Mouse (Mus musculus) lung, embryonic 16.5 days (tissue): ENCODE measurements around the gene Atp1a1. TPM values are rescaled to one million over a fixed set of nuclear protein-coding genes. Genes with fewer than 3 reads are reported as not detected.

ENCODE experiments used
- ATAC-seq: fragments of 200-750 bp; cut with Nextera tagmentation; 2 replicates; pipeline ENCODE4 v1.8.0; 2017; ENCODE audit warnings: low read depth, mild to moderate bottlenecking, moderate library complexity
- H3K27ac ChIP-seq: fragments of 300-500 bp; sonication (generic); 2 replicates; pipeline ENCODE4 v1.5.1; 2014; ENCODE audit warnings: mild to moderate bottlenecking, control low read depth, low read length
- H3K27me3 ChIP-seq: fragments of 300-500 bp; sonication (generic); 2 replicates; pipeline ENCODE4 v1.6.1; 2014; ENCODE audit warnings: low read depth, low read length, mixed read lengths; ENCODE audit not compliant: control insufficient read depth, insufficient read depth
- H3K36me3 ChIP-seq: fragments of 300-500 bp; sonication (generic); 2 replicates; pipeline ENCODE4 v1.6.1; 2014; ENCODE audit warnings: low read length; ENCODE audit not compliant: control insufficient read depth, insufficient read depth
- H3K4me1 ChIP-seq: fragments of 300-500 bp; sonication (generic); replicated peaks from 2 replicates; pipeline ENCODE4 v1.6.1; 2014; ENCODE audit warnings: low read length, mixed read lengths; ENCODE audit not compliant: control insufficient read depth, insufficient read depth
- H3K4me2 ChIP-seq: fragments of 300-500 bp; sonication (generic); 2 replicates; pipeline ENCODE4 v1.6.1; 2014; ENCODE audit warnings: low read depth, low read length, control low read depth
- H3K4me3 ChIP-seq: fragments of 300-500 bp; sonication (generic); 2 replicates; pipeline ENCODE4 v1.5.1; 2014; ENCODE audit warnings: mild to moderate bottlenecking, low read length, control low read depth
- H3K9ac ChIP-seq: fragments of 300-500 bp; sonication (generic); 2 replicates; pipeline ENCODE4 v1.6.1; 2014; ENCODE audit warnings: low read length, control low read depth
- H3K9me3 ChIP-seq: fragments of 300-500 bp; sonication (generic); 2 replicates; pipeline ENCODE4 v1.6.1; 2016; ENCODE audit warnings: low read length; ENCODE audit not compliant: control insufficient read depth
- WGBS: fragments of 180-500 bp; shearing (Covaris S2); extraction: QIAGEN DNeasy Blood & Tissue Kit; methylation state at CpG from one replicate; pipeline ENCODE4 v1.1.7; 2014; 5-methylcytosine and 5-hydroxymethylcytosine counted together
- polyA plus RNA-seq: library from polyadenylated mRNA; unstranded; fragments of >200 nt; fragmentation: Nextera tagmentation; extraction: Ambion mirVana; gene quantifications from 2 replicates; pipeline ENCODE4 v1.2.1, GENCODE M21; 2015

Atp1a1 gene
- 115 and 118 TPM in 2 replicates for polyA plus RNA-seq

DNA sequence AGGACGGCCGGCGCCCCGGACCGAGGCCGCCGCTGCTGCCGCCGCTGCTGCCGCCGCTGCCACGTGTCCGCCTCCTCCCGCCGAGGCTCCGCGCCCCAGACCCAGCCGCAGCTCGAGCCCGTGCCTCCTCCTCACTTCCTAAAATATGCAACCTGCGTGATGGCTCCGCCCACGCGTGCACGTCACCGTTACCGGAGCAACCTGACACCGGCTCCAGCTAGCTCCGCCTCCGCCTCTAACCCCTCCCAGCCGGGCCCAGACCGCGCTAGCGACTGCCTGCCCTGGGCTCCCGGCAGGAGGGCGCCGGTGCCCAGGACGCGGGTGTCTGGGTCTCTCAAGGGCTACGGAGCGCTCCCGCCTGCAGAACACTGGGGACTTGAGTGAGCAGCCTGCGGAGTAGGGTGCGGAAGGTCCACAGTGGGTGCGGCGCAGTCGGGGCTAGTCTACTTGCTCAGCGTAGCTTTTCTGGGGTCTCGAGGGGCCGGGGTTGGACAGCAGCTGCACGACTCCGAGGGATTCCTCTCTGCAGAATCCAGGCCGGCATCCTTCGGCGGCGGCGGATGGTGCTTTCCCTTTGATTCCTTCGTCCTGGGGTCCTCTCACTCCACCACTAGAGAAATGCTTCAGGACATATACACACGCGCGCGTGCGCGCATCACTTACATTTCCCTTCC lies at the start of gene Atp1a1:
Atp1a1 (minus strand) TSS at position 135 of the 674 bp plus-strand sequence.
- no peaks in the 10 kb centered on the region for H3K36me3 ChIP-seq
- peak within 1 kb of the TSS; percentile 98 for H3K27ac ChIP-seq
- peak within 1 kb of the TSS; percentile 88 for H3K9ac ChIP-seq
- WGBS: under 1% methylated on average over 51 of the region's 64 CpGs
- H3K4me2 ChIP-seq: peak within 1 kb of the TSS; percentile 91
- H3K4me1 ChIP-seq: peaks cover 36% of the 10 kb centered on the region
- no peaks in the 10 kb centered on the region for H3K27me3 ChIP-seq
- H3K9me3 ChIP-seq: no peaks in the 10 kb centered on the region
- peak within 1 kb of the TSS; percentile 73 for H3K4me3 ChIP-seq
- peak; percentile 96 for ATAC-seq

DNA sequence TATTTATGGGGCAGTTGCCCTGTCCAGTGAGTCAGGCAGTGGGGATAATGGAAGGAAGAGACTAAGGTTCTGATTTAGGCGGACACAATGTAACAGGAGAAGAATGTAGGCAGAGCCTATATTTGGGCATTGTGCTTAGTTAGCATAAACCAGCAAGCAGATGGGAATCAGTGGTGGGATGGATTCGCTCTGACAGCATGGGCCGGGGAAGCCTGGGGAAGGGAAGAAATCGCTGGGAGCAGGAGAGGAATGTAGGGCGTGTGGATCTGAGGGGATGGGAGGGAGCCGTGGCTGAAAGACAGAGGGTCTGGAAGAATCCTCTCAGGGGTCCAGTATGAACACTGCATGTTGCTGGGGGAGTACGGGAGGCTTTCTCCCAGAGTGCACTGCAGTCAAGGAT lies 49.0 kb upstream of the Atp1a1 start:
- peak; percentile 28; the same call in 1 of the 2 replicates for ATAC-seq
- Histone ChIP-seq H3K27ac (no peak overlapping the region), H3K27me3 (no peaks in the 10 kb centered on the region), H3K9ac (no peak overlapping the region), H3K4me3 (no peak overlapping the region), H3K4me2 (no peak overlapping the region), H3K9me3 (no peaks in the 10 kb centered on the region), H3K4me1 (no peaks in the 10 kb centered on the region), H3K36me3 (no peaks in the 10 kb centered on the region)
- WGBS: 38% methylated on average over 7 of the region's 7 CpGs

DNA sequence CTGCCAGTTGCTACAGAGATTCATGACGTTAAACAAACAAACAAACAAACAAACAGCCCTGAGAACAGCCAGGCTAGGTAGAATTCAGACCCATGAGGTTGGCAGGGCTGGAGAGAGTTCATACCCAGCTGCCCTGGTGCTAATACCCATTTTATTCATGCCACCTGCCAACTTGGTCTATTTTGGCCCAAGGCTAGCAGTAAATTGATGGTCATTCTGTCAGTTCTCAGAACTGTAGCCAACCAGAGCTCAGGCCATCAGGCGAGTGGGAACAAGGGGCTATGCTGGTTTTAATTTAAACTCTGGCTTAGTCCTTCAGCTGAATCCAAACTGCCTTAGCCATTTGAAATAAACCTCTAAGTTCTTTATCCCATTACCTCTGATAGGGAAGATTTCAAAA lies 48.5 kb upstream of the Atp1a1 start:
- Histone ChIP-seq H3K27me3 (no peaks in the 10 kb centered on the region), H3K4me1 (no peaks in the 10 kb centered on the region), H3K36me3 (no peaks in the 10 kb centered on the region), H3K4me3 (no peak overlapping the region), H3K4me2 (no peak overlapping the region), H3K27ac (no peak overlapping the region), H3K9me3 (no peaks in the 10 kb centered on the region), H3K9ac (no peak overlapping the region)
- 58% methylated on average over 2 of the region's 2 CpGs for WGBS
- no peak for ATAC-seq

DNA sequence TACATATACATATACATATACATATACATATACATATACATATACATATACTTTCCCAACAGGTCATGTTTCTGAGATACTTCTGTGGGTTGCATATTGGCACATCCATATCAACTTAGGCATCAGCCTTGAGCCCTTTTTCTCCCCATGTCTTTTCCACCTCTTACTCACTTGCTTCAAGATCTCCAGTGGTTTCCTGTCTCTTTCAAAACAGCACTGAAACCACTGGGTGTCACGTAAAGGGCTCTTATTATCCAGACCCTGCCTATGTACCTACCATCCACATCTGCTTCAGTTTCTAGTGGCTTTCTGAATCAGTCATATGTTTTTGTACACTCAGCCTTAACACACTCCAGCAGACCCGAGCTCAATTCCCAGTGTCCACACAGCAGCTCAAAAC lies 45.8 kb upstream of the Atp1a1 start:
- ATAC-seq: no peak
- Histone ChIP-seq H3K27ac (no peak overlapping the region), H3K4me3 (no peak overlapping the region)

DNA sequence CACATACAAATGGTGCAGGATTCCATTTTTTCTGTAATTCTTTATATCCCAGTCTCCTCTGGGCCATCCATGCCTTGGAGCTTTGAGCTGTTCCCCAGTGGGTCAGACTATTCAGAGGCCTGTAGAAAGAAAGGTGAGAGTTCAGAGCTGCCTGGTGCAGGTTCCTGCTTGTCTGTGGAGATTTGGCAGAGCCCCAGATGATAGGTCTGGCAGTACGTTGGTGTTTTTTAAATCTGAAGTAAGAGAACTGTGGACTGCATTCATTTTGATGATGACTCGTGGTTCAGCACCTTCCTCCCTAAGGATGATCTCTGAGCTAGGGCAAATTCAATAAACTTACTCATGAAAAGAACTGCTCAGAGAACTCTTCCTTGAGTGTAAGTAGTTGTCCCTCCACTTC lies 44.8 kb upstream of the Atp1a1 start:
- no peak overlapping the region for H3K4me3 ChIP-seq
- 72% methylated on average over 2 of the region's 2 CpGs for WGBS
- H3K27ac ChIP-seq: no peak overlapping the region
- H3K36me3 ChIP-seq: no peaks in the 10 kb centered on the region
- H3K4me1 ChIP-seq: no peaks in the 10 kb centered on the region
- H3K27me3 ChIP-seq: no peaks in the 10 kb centered on the region
- ATAC-seq: no peak
- no peak overlapping the region for H3K9ac ChIP-seq
- no peak overlapping the region for H3K4me2 ChIP-seq
- no peaks in the 10 kb centered on the region for H3K9me3 ChIP-seq

More for the DNA sequence above, 45.8 kb upstream of the Atp1a1 start:
- Histone ChIP-seq H3K4me2 (no peak overlapping the region), H3K27me3 (no peaks in the 10 kb centered on the region), H3K36me3 (no peaks in the 10 kb centered on the region), H3K4me1 (no peaks in the 10 kb centered on the region), H3K9ac (no peak overlapping the region), H3K9me3 (no peaks in the 10 kb centered on the region)
- WGBS: 64% methylated on average over 2 of the region's 2 CpGs

DNA sequence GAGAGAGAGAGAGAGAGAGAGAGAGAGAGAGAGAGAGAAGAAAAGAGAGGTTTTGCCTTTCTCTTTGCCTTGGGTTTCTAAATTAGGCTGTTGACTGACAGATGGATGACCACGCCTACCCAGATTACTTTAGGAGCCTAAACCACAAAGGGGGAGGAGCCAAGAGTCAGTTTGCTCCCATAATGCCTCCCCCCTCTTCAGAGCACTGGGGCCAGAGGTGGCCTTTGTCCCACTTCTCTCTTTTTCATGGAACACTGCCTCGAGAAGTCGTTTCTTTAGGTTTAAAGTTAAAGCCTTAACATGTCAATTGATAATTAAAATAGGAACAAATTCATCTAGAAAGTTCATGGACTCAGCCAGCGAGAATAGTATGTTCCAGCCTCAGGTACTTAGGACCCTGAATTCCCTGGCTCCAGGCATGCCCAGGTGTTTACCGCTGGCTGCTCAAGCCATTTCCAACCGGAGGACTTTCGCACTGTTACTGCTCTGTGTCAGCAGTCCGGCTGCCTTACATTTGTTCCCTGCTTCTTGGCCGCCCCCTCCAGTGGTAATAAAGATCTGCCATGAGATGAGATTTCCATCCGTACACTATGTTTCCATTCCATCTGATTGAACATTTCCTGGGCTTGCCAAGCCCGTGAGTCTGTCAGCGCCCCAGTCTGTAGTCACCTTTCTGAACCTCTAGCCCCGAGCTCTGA lies 43.8 kb upstream of the Atp1a1 start:
- Histone ChIP-seq H3K27ac (no peak overlapping the region), H3K4me2 (no peak overlapping the region), H3K9me3 (no peaks in the 10 kb centered on the region), H3K9ac (no peak overlapping the region), H3K27me3 (no peaks in the 10 kb centered on the region), H3K4me3 (no peak overlapping the region), H3K36me3 (no peaks in the 10 kb centered on the region), H3K4me1 (no peaks in the 10 kb centered on the region)
- ATAC-seq: no peak
- 69% methylated on average over 13 of the region's 13 CpGs for WGBS

DNA sequence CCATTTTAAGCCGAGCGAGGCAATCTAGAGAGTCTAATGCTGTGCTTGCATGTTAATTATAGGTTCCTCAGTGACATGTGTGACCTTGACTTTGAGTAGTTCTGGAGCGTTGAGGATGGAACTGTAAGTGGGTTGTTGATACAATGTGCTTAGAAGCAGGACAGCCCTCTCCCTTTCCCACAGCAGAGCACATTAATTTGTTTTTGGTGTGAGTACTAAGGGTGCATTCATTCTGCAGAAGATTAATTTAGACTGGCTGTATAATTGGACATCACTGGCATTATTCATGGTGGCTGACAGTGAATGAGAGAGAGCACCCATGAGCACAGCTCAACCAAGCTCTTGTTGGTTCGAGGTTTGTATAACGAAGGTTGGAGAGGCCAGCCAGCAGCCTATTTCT lies 42.3 kb upstream of the Atp1a1 start:
- WGBS: 62% methylated on average over 5 of the region's 5 CpGs
- Histone ChIP-seq H3K27ac (no peak overlapping the region), H3K27me3 (no peaks in the 10 kb centered on the region), H3K9me3 (no peaks in the 10 kb centered on the region), H3K4me3 (no peak overlapping the region), H3K4me2 (no peak overlapping the region), H3K36me3 (no peaks in the 10 kb centered on the region), H3K4me1 (no peaks in the 10 kb centered on the region), H3K9ac (no peak overlapping the region)
- ATAC-seq: no peak

DNA sequence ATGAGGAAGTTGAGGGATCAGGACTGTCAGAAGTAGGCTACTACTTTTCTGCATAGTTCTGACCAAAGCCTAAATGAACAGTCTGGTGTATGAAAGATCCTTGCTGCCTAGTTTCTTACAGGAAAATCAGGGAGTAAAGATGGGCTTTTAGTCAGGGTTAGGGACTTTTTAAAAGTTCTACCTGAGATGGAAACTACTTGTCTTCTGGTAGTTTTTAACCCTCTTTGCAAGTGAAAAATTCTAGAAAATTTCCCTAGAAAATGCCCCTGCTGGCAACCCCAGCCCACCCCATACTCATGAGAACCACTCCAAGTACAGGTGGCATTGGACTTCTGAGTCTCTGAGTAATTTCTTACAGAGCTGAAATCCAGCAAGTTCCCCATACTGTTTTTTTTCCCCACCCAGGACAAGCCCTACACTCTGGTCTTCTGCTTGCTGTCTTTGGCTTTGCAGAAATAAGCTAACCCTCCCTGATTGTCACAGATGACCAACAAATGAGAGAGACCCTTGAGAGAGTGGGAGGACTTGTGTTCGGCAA lies 41.2 kb upstream of the Atp1a1 start:
- no peak overlapping the region for H3K27ac ChIP-seq
- H3K9ac ChIP-seq: no peak overlapping the region
- H3K4me1 ChIP-seq: no peaks in the 10 kb centered on the region
- ATAC-seq: no peak
- H3K27me3 ChIP-seq: no peaks in the 10 kb centered on the region
- no peaks in the 10 kb centered on the region for H3K9me3 ChIP-seq
- no peak overlapping the region for H3K4me3 ChIP-seq
- H3K4me2 ChIP-seq: no peak overlapping the region
- WGBS: 67% methylated on average over 1 of the region's 1 CpGs
- no peaks in the 10 kb centered on the region for H3K36me3 ChIP-seq

DNA sequence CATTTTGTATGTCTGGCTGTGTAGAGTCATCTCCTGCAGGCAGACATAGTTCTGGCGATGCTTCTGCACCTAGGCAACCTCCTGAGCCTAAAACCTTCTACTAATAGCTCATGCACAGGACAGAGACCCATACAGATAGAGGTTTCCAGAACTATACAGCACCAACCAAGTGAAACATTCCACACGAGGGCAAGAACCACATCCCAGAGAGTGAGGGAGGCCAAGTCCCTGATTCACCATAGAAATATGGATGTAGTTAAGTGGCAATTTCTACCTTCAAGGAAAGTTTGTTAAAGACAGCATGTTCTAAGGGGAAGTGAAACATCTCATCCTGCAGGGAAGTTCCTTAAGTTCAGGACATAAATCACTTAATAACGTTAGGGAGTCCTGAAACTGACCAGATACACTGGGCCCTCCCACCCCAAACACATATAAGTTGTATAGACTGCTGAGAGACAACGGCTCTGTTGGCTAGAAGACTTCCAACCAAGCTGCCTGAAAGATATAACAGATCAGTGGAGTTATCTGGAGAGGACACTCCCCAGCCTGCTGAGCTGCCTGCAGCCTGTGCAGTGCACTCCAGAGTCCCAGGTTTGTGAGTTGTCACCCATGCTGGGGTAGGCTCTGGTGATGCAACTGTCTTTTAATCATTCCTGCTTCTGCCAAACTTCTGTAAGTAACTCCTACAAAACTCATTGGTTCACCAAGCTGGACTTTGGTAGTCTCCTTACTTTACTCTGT lies 39.7 kb upstream of the Atp1a1 start:
- no peak overlapping the region for H3K4me2 ChIP-seq
- ATAC-seq: no peak
- WGBS: 68% methylated on average over 4 of the region's 4 CpGs
- no peaks in the 10 kb centered on the region for H3K4me1 ChIP-seq
- no peak overlapping the region for H3K4me3 ChIP-seq
- no peaks in the 10 kb centered on the region for H3K36me3 ChIP-seq
- no peak overlapping the region for H3K27ac ChIP-seq
- H3K9ac ChIP-seq: no peak overlapping the region
- H3K9me3 ChIP-seq: no peaks in the 10 kb centered on the region
- H3K27me3 ChIP-seq: no peaks in the 10 kb centered on the region
